In genomic region chr6:144181083-144181866, GRCm38 (mm10) we compare ENCODE assay signal across 10 mouse cellular contexts.
DNase-seq lines count a peak whose midpoint lies in the region; ATAC-seq lines count a peak whose summit lies in the region.
"Had no signal": no experiment of that assay in that cellular context is flagged by ENCODE, and none has a peak within 500 bp of the region (broad histone marks: within the 10 kb centered on the region; RNA-seq: fewer than 3 reads in every experiment).

No protein-coding gene starts in this region.

- ATAC-seq in embryonic facial prominence, embryonic 15.5 days (ENCODE audit: insufficient number of reproducible peaks, low FRiP score, low TSS enrichment, low read depth): no peak
- no peak for ATAC-seq in limb, embryonic 12.5 days (ENCODE audit: insufficient number of reproducible peaks, insufficient read depth, low FRiP score, low TSS enrichment, low read depth)
- no peak for ATAC-seq in stomach, embryonic 14.5 days (ENCODE audit: insufficient number of reproducible peaks, insufficient read depth, low FRiP score, low read depth)
- ATAC-seq in granulocyte monocyte progenitor cell, adult 5-6 weeks (replicated peaks; ENCODE audit: poor library complexity, severe bottlenecking): no peak

- H3K9me3 ChIP-seq in embryonic facial prominence, embryonic 15.5 days (replicated peaks): no peaks in the 10 kb centered on the region
- H3K9me3 ChIP-seq in limb, embryonic 12.5 days: no peaks in the 10 kb centered on the region
- no peaks in the 10 kb centered on the region for H3K9me3 ChIP-seq in stomach, embryonic 14.5 days (ENCODE audit: control insufficient read depth, low read depth, low read length)

- H3K9ac ChIP-seq in embryonic facial prominence, embryonic 15.5 days: 0 out of 2 replicates have a peak overlapping the region, but pooled peaks have one; percentile 6
- peak overlapping the region; percentile 38; the same call in 1 of the 2 replicates for H3K9ac ChIP-seq in limb, embryonic 12.5 days (replicated peaks)
- no peak overlapping the region for H3K9ac ChIP-seq in stomach, embryonic 14.5 days (replicated peaks; ENCODE audit: low read depth, low read length)

- H3K4me2 ChIP-seq in embryonic facial prominence, embryonic 15.5 days (replicated peaks): peak overlapping the region; percentile 50
- H3K4me2 ChIP-seq in limb, embryonic 12.5 days: peak overlapping the region; percentile 50
- 0 out of 2 replicates have a peak overlapping the region, but pooled peaks have one; percentile 6 for H3K4me2 ChIP-seq in stomach, embryonic 14.5 days (replicated peaks; ENCODE audit: low read depth, low read length)

- peak overlapping the region; percentile 69 for H3K27ac ChIP-seq in embryonic facial prominence, embryonic 15.5 days (replicated peaks)
- peak overlapping the region; percentile 78 for H3K27ac ChIP-seq in limb, embryonic 12.5 days
- no peak overlapping the region; the same call in 1 of the 2 replicates for H3K27ac ChIP-seq in stomach, embryonic 14.5 days (ENCODE audit: low read length)

- H3K4me1 ChIP-seq in embryonic facial prominence, embryonic 15.5 days: no peaks in the 10 kb centered on the region; the same call in 1 of the 2 replicates
- peaks cover 32% of the 10 kb centered on the region for H3K4me1 ChIP-seq in limb, embryonic 12.5 days (replicated peaks)
- no peaks in the 10 kb centered on the region for H3K4me1 ChIP-seq in stomach, embryonic 14.5 days (ENCODE audit: control insufficient read depth, insufficient read depth, low read length)
- H3K4me1 ChIP-seq: megakaryocyte, embryonic 14.5 days had no signal

- H3K4me3 ChIP-seq in embryonic facial prominence, embryonic 15.5 days (replicated peaks): peak overlapping the region; percentile 36
- peak overlapping the region; percentile 17; the same call in 1 of the 2 replicates for H3K4me3 ChIP-seq in limb, embryonic 12.5 days (replicated peaks)
- no peak overlapping the region for H3K4me3 ChIP-seq in stomach, embryonic 14.5 days (ENCODE audit: low read depth, low read length)
- H3K4me3 ChIP-seq: megakaryocyte, embryonic 14.5 days had no signal

- no peaks in the 10 kb centered on the region for H3K27me3 ChIP-seq in embryonic facial prominence, embryonic 15.5 days
- H3K27me3 ChIP-seq in limb, embryonic 12.5 days: no peaks in the 10 kb centered on the region
- no peaks in the 10 kb centered on the region for H3K27me3 ChIP-seq in stomach, embryonic 14.5 days (ENCODE audit: control insufficient read depth, insufficient read depth, low read length)
- H3K27me3 ChIP-seq: megakaryocyte, embryonic 14.5 days had no signal

- peak; percentile 20 to 55 for DNase-seq in layer of hippocampus, adult 18-20 months (ENCODE audit: low spot score in 2 of 2)
- no peak for DNase-seq in layer of hippocampus, postnatal 10 days (ENCODE audit: low spot score in 2 of 2)
- DNase-seq in heart, postnatal 4 days: peak; percentile 14
- DNase-seq in spleen, adult 18-20 months: no peak

- WGBS in embryonic facial prominence, embryonic 15.5 days: 23% methylated on average over 12 of the region's 12 CpGs
- 35% methylated on average over 12 of the region's 12 CpGs for WGBS in limb, embryonic 12.5 days
- 61% methylated on average over 12 of the region's 12 CpGs for WGBS in stomach, embryonic 14.5 days

- no peaks in the 10 kb centered on the region for H3K36me3 ChIP-seq in embryonic facial prominence, embryonic 15.5 days
- H3K36me3 ChIP-seq in limb, embryonic 12.5 days: peaks cover 7% of the 10 kb centered on the region; the same call in 1 of the 2 replicates
- no peaks in the 10 kb centered on the region for H3K36me3 ChIP-seq in stomach, embryonic 14.5 days (ENCODE audit: control insufficient read depth, insufficient read depth, low read length)
- H3K36me3 ChIP-seq: G1E had no signal

Comparison
In these comparisons a context has a peak if more than half of its experiments do, and no peak if none do; other contexts are left out.
1. DNase-seq: peak in layer of hippocampus, adult 18-20 months (2 of 2) and heart, postnatal 4 days (single experiment); none in layer of hippocampus, postnatal 10 days (0 of 2) and spleen, adult 18-20 months (0 of 2).
2. Peak in every context shown above with its lines, with median percentiles within 50 percentile points of each other: H3K4me2 ChIP-seq.